ENCODE assay signal across 17 mouse cellular contexts in the genomic region with DNA sequence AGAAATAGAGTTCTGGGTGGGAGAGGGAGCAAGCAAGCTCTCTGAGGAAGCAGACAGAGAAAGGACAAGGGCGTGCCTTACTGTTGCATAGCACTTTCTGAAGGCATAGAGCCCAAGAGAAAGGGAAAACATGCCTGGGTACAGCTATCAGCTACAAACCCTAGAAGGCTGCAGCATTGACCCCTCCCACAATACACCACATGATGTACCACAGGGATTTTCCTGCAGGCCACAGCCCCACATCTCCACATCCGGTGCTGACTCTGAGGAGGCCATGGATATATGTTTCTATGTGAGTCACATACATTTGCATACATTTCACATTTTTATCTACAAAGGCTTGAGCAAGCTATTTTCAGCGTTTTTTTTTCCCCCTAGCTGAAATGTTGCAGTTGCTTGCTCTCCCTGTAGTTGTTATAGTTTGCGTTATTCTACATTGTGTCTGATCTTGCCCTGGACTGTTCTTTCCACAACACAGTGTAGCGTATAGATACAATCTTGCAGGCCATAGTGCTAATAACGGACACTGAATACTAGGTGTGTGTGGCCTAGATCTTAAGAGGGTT. TPM values are rescaled to one million over a fixed set of nuclear protein-coding genes. Genes with fewer than 3 reads are reported as not detected.
A peak's percentile ranks its signal among the peaks of the same experiment; 100 is the strongest.
DNase-seq lines count a peak whose midpoint lies in the region; ATAC-seq and TF ChIP-seq lines count a peak whose summit lies in the region.
"Had no signal": no experiment of that assay in that cellular context is flagged by ENCODE, and none has a peak within 500 bp of the region (broad histone marks: within the 10 kb centered on the region; RNA-seq: fewer than 3 reads in every experiment).

No protein-coding gene starts in this region.

- no peak for TF ChIP-seq CTCF in bone marrow macrophage, adult 2 months (IDR thresholded peaks at IDR 0.05; ENCODE audit: low read depth, low read length)
- no peak for TF ChIP-seq CTCF in liver, postnatal 0 days (IDR thresholded peaks at IDR 0.05; ENCODE audit: low read depth)

- H3K4me2 ChIP-seq in liver, postnatal 0 days (ENCODE audit: low read depth, low read length) = no peak overlapping the region
- H3K4me2 ChIP-seq in hindbrain, embryonic 16.5 days (ENCODE audit: low read length) = no peak overlapping the region
- H3K4me2 ChIP-seq: neural tube, embryonic 13.5 days had no signal

- peaks cover 74% of the 10 kb centered on the region for H3K4me1 ChIP-seq in bone marrow macrophage, adult 2 months (ENCODE audit: control insufficient read depth, insufficient read depth, low read length)
- H3K4me1 ChIP-seq in liver, postnatal 0 days (ENCODE audit: insufficient read depth) = peaks cover 6% of the 10 kb centered on the region
- peaks cover 21% of the 10 kb centered on the region for H3K4me1 ChIP-seq in hindbrain, embryonic 16.5 days (ENCODE audit: control insufficient read depth, insufficient read depth, low read depth, low read length)

- peak; percentile 56 to 59 for DNase-seq in right cerebral cortex, adult 2 months (ENCODE audit: low spot score in 2 of 2)
- no peak for DNase-seq in right cerebral cortex, postnatal 4 days
- no peak for DNase-seq in liver, postnatal 0 days
- no peak for DNase-seq in heart, adult 18-20 months
- DNase-seq: adrenal gland, postnatal 25 days; cerebellum, postnatal 25 days; heart, adult 2 months; heart, postnatal 36 days; lung, adult 2 months; thymus, adult 18-20 months had no signal

- peak; percentile 78 for ATAC-seq in inflammation-experienced regulatory T-cells, adult 6 months
- no peak for ATAC-seq in liver, postnatal 0 days
- ATAC-seq in hindbrain, embryonic 16.5 days = no peak
- ATAC-seq: midbrain, embryonic 16.5 days had no signal

- no peak overlapping the region for H3K9ac ChIP-seq in liver, postnatal 0 days (replicated peaks)
- H3K9ac ChIP-seq in hindbrain, embryonic 16.5 days (ENCODE audit: low read depth, low read length) = no peak overlapping the region
- H3K9ac ChIP-seq: neural tube, embryonic 13.5 days had no signal

- H3K27me3 ChIP-seq in liver, postnatal 0 days (ENCODE audit: insufficient read depth, low read length) = peaks cover 42% of the 10 kb centered on the region
- H3K27me3 ChIP-seq in hindbrain, embryonic 16.5 days (replicated peaks; ENCODE audit: control insufficient read depth, insufficient read depth, low read length) = no peaks in the 10 kb centered on the region

- no peak for TF ChIP-seq EP300 in liver, postnatal 0 days (IDR thresholded peaks at IDR 0.05; ENCODE audit: low read depth)

- 71% methylated on average over 6 of the region's 6 CpGs for WGBS in liver, postnatal 0 days (ENCODE audit: insufficient replicate concordance)
- WGBS in hindbrain, embryonic 16.5 days = 84% methylated on average over 6 of the region's 6 CpGs

- H3K4me3 ChIP-seq in bone marrow macrophage, adult 2 months (ENCODE audit: insufficient read depth, low read length) = peak overlapping the region; percentile 23; the same call in 1 of the 2 replicates
- no peak overlapping the region for H3K4me3 ChIP-seq in liver, postnatal 0 days (ENCODE audit: low read depth, low read length)
- no peak overlapping the region for H3K4me3 ChIP-seq in hindbrain, embryonic 16.5 days (ENCODE audit: low read length)
- H3K4me3 ChIP-seq: heart, adult 2 months; neural tube, embryonic 13.5 days had no signal

- peak overlapping the region; percentile 98 for H3K27ac ChIP-seq in bone marrow macrophage, adult 2 months (ENCODE audit: insufficient read depth, low read depth, low read length)
- no peak overlapping the region for H3K27ac ChIP-seq in liver, postnatal 0 days (ENCODE audit: low read depth)
- H3K27ac ChIP-seq in hindbrain, embryonic 16.5 days (ENCODE audit: low read depth, low read length) = no peak overlapping the region
- H3K27ac ChIP-seq: heart, adult 2 months; kidney, postnatal 0 days; neural tube, embryonic 13.5 days had no signal

- no peaks in the 10 kb centered on the region for H3K36me3 ChIP-seq in liver, postnatal 0 days (replicated peaks; ENCODE audit: insufficient read depth, low read length)
- no peaks in the 10 kb centered on the region for H3K36me3 ChIP-seq in hindbrain, embryonic 16.5 days (ENCODE audit: control insufficient read depth, insufficient read depth, low read length)
- H3K36me3 ChIP-seq: G1E; neural tube, embryonic 13.5 days had no signal

- no peak for TF ChIP-seq POLR2A in bone marrow macrophage, adult 2 months (IDR thresholded peaks at IDR 0.05; ENCODE audit: borderline replicate concordance, low read depth, low read length)

- H3K9me3 ChIP-seq in liver, postnatal 0 days (ENCODE audit: low read length) = no peaks in the 10 kb centered on the region
- H3K9me3 ChIP-seq in hindbrain, embryonic 16.5 days (ENCODE audit: control insufficient read depth, low read length) = no peaks in the 10 kb centered on the region
- H3K9me3 ChIP-seq: G1E; neural tube, embryonic 13.5 days had no signal

RNA-seq across cellular contexts. Expression of a gene that starts 49.2 kb away (rescaled TPM):
- 145 and 158 TPM in 2 replicates for polyA plus RNA-seq in bone marrow macrophage, adult 2 months (2012; ENCODE audit: insufficient read depth, insufficient read length, missing spikeins)
- polyA plus RNA-seq in inflammation-experienced regulatory T-cells, adult 6 months (2017; shearing (Covaris generic)) = 10 to 100 TPM; 14.4 to 17.1 (median 15.4) TPM
- polyA plus RNA-seq in liver, postnatal 0 days (2015; fragmentation: Nextera tagmentation; extraction: Ambion mirVana) = 3.4 and 3.6 TPM in 2 replicates
- polyA plus RNA-seq in hindbrain, embryonic 16.5 days (2015; fragmentation: Nextera tagmentation; extraction: Ambion mirVana) = 85.2 and 102 TPM in 2 replicates
- 10 to 100 TPM; 24.8 to 29.7 TPM for total RNA-seq in heart, adult 18-20 months (2021)
- polyA plus RNA-seq: G1E had no signal

Comparison
In these comparisons a context has a peak if more than half of its experiments do, and no peak if none do; other contexts are left out.
1. DNase-seq: peak in right cerebral cortex, adult 2 months (2 of 2); none in right cerebral cortex, postnatal 4 days (single experiment), liver, postnatal 0 days (single experiment) and heart, adult 18-20 months (0 of 2).